Mouse (Mus musculus) neural tube, embryonic 10.5 days (tissue): Measurements from ENCODE around the gene Gm45713.
A peak's percentile ranks its signal among the peaks of the same experiment; 100 is the strongest.
"Not testable (repeated sequence)": the region's sequence is repeated elsewhere in the genome, so short reads cannot be mapped to it uniquely, and the experiment has no call there.

ENCODE experiments used
- DNase-seq: peaks from one replicate; pipeline ENCODE4 v3.0.0-alpha.2; 2017; ENCODE audit warnings: low spot score; ENCODE audit errors: extremely low spot score

Gm45713 gene

DNA sequence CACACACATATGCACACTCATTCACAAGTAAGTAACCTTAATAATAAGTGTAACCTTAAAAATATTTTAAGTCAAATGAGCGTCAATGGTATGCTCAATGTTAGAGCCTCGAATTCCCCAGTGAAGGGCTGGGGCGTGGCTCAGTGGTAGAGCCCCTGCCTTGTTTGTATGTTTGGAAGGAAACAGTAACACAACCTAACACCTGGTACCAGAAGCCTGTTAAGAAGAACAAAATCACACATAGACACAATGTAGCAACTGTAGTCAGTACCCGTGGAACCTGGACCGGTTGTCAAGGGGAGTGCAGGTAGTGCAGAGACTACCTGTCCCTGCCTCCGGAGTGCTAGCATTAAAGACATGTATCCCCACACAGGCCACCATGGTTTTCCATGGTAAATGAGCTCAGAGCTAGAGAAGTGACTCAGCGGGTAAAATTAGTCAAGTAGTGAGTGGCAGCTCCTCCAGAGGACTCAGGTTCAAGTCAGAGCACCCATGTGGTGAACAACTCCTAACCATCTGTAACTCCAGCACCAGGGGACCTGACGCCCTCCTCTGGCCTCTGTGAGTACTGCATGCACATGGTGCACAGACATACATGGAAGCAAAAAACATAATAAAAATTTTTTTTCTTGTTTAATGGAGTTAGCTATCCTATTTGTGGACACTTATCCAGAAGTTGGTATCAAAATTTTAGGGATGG lies 37.3 kb downstream of the Gm45713 start:
- no peak for DNase-seq

DNA sequence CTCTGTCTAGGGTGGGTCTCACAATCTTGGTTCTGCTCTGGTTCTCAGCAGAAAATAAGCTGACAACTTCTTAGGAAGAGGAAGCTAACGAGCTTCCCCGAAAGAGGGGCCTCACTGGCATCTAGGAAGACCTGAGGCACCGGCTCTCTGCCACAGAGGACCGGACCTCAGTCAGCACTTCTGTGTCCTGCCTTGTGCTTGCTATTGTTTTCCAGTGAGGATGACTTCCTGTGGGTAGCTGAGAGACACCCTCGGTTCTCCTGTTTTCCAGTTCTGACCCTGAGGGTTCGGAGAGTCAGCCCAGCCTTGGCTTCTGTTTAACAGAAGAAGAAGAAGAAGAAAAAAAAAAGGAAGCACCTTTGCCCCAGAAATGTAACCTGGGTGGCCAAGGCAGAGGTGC lies 38.6 kb downstream of the Gm45713 start:
- DNase-seq = no peak

GRCm38 (mm10) chr7:45095965-45096364 lies 40.1 kb downstream of the Gm45713 start:
- DNase-seq = not testable (repeated sequence)

- DNase-seq = no peak
Measured at GRCm38 (mm10) chr7:45095367-45095766, 40.7 kb downstream of the Gm45713 start.

DNA sequence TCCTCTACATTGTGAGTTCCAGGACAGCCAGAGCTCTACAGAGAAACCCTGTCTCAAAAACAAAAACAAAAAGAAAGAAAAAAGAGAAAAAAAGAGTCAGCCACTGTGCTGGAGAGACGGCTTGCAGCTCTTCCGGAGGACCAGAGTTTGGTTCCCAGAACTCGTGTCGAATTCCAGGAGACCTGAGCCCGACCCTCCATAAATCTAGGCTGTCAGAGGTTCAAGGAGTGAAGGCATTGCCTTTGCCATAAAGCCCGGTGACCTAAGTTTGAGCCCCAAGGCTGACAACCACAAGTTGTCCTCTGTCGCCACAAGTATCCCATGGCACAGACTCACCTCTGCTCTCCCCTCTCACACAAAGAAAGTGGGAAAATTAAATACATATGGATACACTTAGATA lies 41.9 kb downstream of the Gm45713 start:
- DNase-seq = no peak

DNA sequence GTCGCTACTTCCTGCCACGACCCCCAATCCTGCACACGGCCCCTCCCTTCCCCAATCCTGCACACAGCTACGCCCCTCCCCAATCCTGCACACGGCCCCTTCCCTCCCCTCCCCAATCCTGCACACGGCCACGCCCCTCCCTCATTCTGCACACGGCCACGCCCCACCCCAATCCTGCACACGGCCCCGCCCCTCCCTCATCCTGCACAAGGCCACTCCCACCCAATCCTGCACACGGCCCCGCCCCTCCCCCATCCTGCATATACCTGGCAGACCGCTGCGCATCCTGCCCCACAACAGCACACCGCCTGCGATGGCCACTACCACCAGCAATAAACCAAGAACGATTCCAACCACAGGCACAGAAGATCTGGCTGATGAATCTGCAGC lies 42.5 kb downstream of the Gm45713 start:
- DNase-seq = no peak

GRCm38 (mm10) chr7:45092828-45093515 lies 43.1 kb downstream of the Gm45713 start:
- no peak for DNase-seq

- DNase-seq = peak; percentile 90
Measured at GRCm38 (mm10) chr7:45092048-45092447, 44.0 kb downstream of the Gm45713 start, which contains the start of gene Rcn3. Gene Rcn3, minus strand, starts transcription at chr7:45092221.

DNA sequence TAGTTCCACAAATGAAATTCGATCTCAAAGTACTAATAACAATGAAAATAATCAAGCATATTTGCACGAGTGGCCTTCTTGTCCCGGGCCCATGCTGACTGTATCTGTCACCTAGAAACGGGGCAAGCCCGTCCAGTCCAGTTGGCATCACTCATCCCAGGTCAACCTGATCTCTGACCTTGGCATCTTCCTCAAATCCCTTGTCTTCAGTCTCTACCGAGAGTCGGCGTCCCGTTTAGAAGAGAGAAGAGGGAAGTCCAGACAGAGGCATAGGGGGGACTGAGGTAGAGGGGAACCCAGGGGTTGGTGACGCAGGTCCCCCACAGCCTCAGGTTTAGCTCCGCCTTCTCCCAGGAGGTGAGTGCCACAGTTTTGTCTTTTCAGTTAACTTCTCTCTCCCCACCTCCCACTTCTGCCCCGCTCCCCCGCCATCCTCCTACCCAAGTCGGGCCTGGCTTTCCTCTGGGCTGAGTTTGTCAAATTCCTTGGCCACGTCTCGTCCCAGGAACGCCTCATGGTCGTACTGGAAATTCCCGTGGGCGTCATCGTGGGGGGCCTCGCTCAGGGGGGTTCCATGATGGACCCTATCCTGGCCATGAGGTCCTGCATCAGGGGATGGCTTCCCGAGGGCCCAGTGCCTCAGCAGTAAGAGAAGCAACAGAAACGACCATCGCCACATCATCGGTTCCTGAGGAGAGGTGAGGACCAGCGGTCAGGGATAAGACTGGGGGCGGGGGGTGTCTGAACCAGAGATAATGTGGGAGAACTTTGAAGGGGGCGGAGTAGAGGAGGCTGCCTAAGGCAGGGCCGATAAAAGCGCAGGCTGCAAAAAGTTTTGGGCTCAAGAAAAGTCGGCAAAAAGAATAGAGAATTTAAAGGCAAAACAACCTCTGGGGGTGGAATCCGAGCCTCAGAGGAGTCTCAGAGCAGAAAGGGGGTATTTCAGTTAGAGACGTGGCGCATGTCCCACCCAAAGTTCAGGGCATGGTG lies 44.7 kb downstream of the Gm45713 start:
- peak; percentile 54 for DNase-seq

DNA sequence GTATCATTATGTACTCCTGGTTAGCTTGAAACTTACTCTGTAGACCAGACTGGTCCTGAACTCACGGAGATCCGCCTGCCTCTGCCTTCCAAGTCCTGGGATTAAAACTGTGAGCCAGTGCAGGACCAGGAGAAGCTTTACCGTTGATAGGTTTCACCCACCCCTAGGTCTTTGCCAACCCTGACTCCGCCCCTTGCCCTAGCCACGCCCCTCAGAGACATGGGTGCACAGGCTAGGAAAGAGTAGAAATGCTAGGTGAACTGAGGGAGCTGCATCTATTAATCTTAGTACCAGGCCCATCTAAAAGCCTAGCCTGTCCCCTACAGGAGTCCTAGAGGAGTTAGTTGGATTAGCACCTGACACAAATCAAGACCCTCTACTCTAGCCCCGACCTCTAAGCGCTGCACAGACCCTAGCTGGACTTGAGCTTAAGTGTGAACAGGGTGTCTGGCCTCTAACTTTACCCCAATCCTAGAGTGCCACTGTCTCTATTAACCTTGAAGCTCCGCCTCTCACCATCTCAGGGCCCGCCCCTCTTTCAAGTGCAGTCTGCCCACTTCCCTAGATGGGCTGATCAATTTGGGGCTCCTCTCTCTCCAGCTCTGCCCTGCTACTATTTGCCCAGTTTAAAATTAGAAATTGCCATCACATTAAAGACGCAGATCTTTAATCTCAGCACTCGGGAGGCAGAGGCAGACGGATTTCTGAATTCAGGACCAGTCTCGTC lies 45.6 kb downstream of the Gm45713 start:
- no peak for DNase-seq

- no peak for DNase-seq
Measured at GRCm38 (mm10) chr7:45088597-45088996, 47.4 kb downstream of the Gm45713 start.

GRCm38 (mm10) chr7:45086084-45086483 lies 49.9 kb downstream of the Gm45713 start:
- no peak for DNase-seq

GRCm38 (mm10) chr7:45083300-45083890 lies 52.6 kb downstream of the Gm45713 start:
- no peak for DNase-seq

DNA sequence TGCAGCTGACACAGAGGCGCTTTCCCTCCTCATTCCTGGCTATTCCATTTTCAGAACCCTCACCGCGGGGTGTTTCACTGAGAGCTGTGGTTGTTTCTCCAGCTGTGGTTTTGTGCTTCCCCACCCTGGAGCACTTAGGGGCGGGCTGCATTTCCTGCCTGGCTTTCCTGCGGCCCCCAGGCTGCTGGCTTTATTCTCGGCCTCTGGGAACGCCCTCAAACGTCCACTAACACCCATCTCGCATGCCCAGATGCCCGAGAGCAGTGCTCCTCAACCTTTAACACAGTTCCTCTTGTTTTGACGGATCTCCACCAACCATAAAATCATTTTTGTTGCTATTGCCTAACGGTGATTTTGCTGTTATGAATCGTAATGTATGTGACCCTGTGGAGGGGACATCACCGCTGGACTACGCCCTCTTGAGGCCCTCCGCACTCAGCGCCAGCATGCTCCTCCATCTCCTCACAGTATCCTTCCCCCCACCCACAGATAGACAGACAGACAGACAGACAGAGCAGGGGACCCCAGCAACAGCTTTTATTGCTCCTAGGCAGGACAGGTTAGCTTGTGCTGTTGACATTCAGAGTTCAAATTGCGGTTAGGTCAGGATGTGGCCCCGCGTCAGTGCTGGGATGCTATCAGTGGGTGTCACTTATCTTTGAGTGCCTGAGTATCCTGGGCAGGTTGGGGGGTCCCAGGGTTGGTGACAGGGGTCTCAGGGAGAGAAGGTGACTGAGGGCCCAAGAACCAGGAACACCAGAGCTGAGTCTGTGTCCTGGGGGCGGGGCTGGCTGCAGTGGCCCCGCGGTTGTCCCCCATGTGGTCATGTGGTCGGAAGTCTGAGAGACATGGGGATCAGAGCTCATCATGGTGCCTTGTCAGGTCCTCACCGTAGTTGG lies 53.4 kb downstream of the Gm45713 start:
- DNase-seq = no peak

GRCm38 (mm10) chr7:45081016-45081415 lies 55.0 kb downstream of the Gm45713 start:
- DNase-seq = no peak

- peak; percentile 95 for DNase-seq
Measured at GRCm38 (mm10) chr7:45079856-45080255, 56.2 kb downstream of the Gm45713 start.

DNA sequence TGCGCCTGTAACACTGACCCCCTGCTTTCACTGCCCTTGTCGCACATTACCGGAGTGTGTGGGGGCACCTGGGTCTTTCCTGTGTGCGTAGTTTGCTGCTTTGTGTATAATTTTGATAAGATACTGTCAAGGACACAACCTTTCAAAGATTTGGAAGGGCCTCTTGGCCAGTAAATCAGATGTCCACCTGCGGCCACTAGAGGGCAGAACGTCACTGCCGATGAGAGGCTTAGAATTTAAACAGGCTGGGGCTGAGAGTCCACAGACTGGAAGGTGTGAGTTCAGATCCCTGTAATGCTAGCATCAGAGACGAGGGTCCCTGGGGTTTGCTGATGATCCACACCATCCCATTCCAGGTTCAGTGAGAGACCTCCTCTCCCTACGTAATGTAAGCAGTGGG lies 57.5 kb downstream of the Gm45713 start:
- peak; percentile 75 for DNase-seq

DNA sequence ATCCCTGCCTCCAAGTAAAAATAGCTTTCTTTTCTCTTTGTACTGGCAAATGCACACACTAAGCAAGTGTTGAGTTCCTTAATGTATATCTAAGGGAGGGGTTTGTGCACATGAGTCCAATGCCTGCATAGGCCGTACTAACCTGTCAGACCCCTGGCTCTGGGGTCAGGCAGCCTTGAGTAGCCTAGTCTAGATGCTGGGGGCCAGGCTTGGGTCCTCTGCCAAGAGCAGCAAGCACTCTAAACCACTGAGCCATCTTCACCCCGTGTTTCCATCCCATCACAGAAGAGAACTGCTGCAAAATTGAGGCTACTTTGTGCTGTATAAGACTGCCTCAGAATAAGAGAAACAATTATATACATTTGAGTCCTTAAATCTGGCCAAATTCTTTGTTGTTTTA lies 58.2 kb downstream of the Gm45713 start:
- DNase-seq = no peak

- no peak for DNase-seq
Measured at GRCm38 (mm10) chr7:45077322-45077721, 58.7 kb downstream of the Gm45713 start.

- no peak for DNase-seq
Measured at GRCm38 (mm10) chr7:45076501-45076900, 59.5 kb downstream of the Gm45713 start.
